Comparison of ENCODE assay signal across 9 mouse cellular contexts in genomic region chr4:141311078-141311477, GRCm38 (mm10). TPM values are rescaled to one million over a fixed set of nuclear protein-coding genes. Genes with fewer than 3 reads are reported as not detected.
DNase-seq lines count a peak whose midpoint lies in the region; ATAC-seq and TF ChIP-seq lines count a peak whose summit lies in the region.
"Had no signal": no experiment of that assay in that cellular context is flagged by ENCODE, and none has a peak within 500 bp of the region (broad histone marks: within the 10 kb centered on the region; RNA-seq: fewer than 3 reads in every experiment).

No protein-coding gene starts in this region.

- no peak overlapping the region; the same call in 1 of the 2 replicates for H3K4me2 ChIP-seq in lung, embryonic 14.5 days

- peaks cover 23% of the 10 kb centered on the region for H3K36me3 ChIP-seq in lung, embryonic 14.5 days (ENCODE audit: insufficient read depth)

- H3K27ac ChIP-seq in lung, embryonic 14.5 days (ENCODE audit: low read depth): peak overlapping the region; percentile 85; the same call in 1 of the 2 replicates

- H3K9me3 ChIP-seq in lung, embryonic 14.5 days (ENCODE audit: low read depth, low read length): no peaks in the 10 kb centered on the region

- no peak for TF ChIP-seq CTCF in lung, embryonic 14.5 days (IDR thresholded peaks at IDR 0.05; ENCODE audit: low read depth)

- intact Hi-C loops in heart, postnatal 10 days (cut with DNase I): loop anchor here (5.0 kb wide), 1 partner anchor 34 kb away; no protein-coding TSS in a partner anchor
- intact Hi-C loops in left cerebral cortex, postnatal 36 days (cut with DNase I): no loop called here

- ATAC-seq in lung, embryonic 14.5 days (ENCODE audit: insufficient read depth): no peak

- H3K9ac ChIP-seq in lung, embryonic 14.5 days: no peak overlapping the region

- peak; percentile 96 for DNase-seq in heart, adult 11 months
- DNase-seq in heart, postnatal 10 days: no peak
- peak; percentile 82 for DNase-seq in adrenal gland, adult 8-10 months
- DNase-seq in heart, postnatal 4 days: peak; percentile 62
- DNase-seq in lung, embryonic 14.5 days: peak; percentile 62
- no peak for DNase-seq in left cerebral cortex, adult 9 months (ENCODE audit: low spot score in 2 of 2)
- DNase-seq in thymus, adult 18-20 months: no peak
- DNase-seq in left cerebral cortex, postnatal 36 days (ENCODE audit: low spot score in 2 of 2): no peak

- WGBS in lung, embryonic 14.5 days: 64% methylated on average over 7 of the region's 7 CpGs

- peaks cover 18% of the 10 kb centered on the region for H3K4me1 ChIP-seq in lung, embryonic 14.5 days (ENCODE audit: insufficient read depth)

- H3K4me3 ChIP-seq in lung, embryonic 14.5 days (ENCODE audit: low read depth, low read length): no peak overlapping the region

- no peaks in the 10 kb centered on the region for H3K27me3 ChIP-seq in lung, embryonic 14.5 days (ENCODE audit: insufficient read depth, low read length)

RNA-seq across cellular contexts. Expression of gene Epha2, which starts 10.0 kb away (rescaled TPM):
- 1 to 10 TPM; 8.1 TPM for total RNA-seq in heart, postnatal 10 days (2021)
- total RNA-seq in adrenal gland, adult 8-10 months (2022): 10 to 100 TPM; 11.4 to 21.1 (median 16.2) TPM
- 10 to 100 TPM; 10.1 to 10.9 TPM for total RNA-seq in heart, postnatal 4 days (2021)
- 6.9 and 7.6 TPM in 2 replicates for polyA plus RNA-seq in lung, embryonic 14.5 days (2014; fragmentation: Nextera tagmentation; extraction: Ambion mirVana)
- total RNA-seq in left cerebral cortex, postnatal 36 days (2021): 1 to 10 TPM; 1.4 to 1.5 TPM

RNA-seq across cellular contexts. Expression of gene Fam131c, which starts 56.9 kb away (rescaled TPM):
- total RNA-seq in heart, postnatal 10 days (2021): 1 to 10 TPM in 1 of 2 experiments, under 1 TPM in 1; 0.94 to 2.9 TPM
- total RNA-seq in adrenal gland, adult 8-10 months (2022): 1 to 10 TPM; 1.2 to 5.7 (median 2.8) TPM
- total RNA-seq in heart, postnatal 4 days (2021): under 1 TPM; 0.43 to 0.62 TPM
- 3.2 and 4.2 TPM in 2 replicates for polyA plus RNA-seq in lung, embryonic 14.5 days (2014; fragmentation: Nextera tagmentation; extraction: Ambion mirVana)
- 1 to 10 TPM; 3.1 TPM for total RNA-seq in left cerebral cortex, postnatal 36 days (2021)
- total RNA-seq: CH12.LX had no signal

Comparison
In these comparisons a context has a peak if more than half of its experiments do, and no peak if none do; other contexts are left out.
1. DNase-seq: peak in heart, adult 11 months (single experiment), adrenal gland, adult 8-10 months (single experiment), heart, postnatal 4 days (single experiment) and lung, embryonic 14.5 days (single experiment); none in heart, postnatal 10 days (0 of 2), left cerebral cortex, adult 9 months (0 of 2), thymus, adult 18-20 months (0 of 2) and left cerebral cortex, postnatal 36 days (0 of 2).